Mouse (Mus musculus): Measurements from ENCODE around the gene Acad12. TPM values are rescaled to one million over a fixed set of nuclear protein-coding genes. Genes with fewer than 3 reads are reported as not detected.

Gene Acad12
- 1.5 TPM in 2 replicates for polyA plus RNA-seq (2014; fragmentation: Nextera tagmentation; extraction: Ambion mirVana)

- H3K9ac ChIP-seq (ENCODE audit: low read length), result peak within 1 kb of the TSS; percentile 87
- no peaks in the 10 kb centered on the region for H3K27me3 ChIP-seq (ENCODE audit: control insufficient read depth, insufficient read depth, low read length)
- peaks cover 9% of the 10 kb centered on the region for H3K4me1 ChIP-seq (ENCODE audit: control insufficient read depth, insufficient read depth, low read length)
- H3K4me3 ChIP-seq (ENCODE audit: low read depth, low read length), result peak within 1 kb of the TSS; percentile 64
- ATAC-seq (ENCODE audit: low FRiP score) (peak; percentile 89), DNase-seq (ENCODE audit: low spot score, missing footprints) (peak; percentile 100)
- no peaks in the 10 kb centered on the region for H3K36me3 ChIP-seq (ENCODE audit: control insufficient read depth, insufficient read depth, low read length)
- peak within 1 kb of the TSS; percentile 15; the same call in 1 of the 2 replicates for H3K27ac ChIP-seq (ENCODE audit: low read depth, low read length)
- H3K9me3 ChIP-seq (ENCODE audit: control insufficient read depth, low read length), result no peaks in the 10 kb centered on the region
- WGBS, result 1% methylated on average over 54 of the region's 58 CpGs
- H3K4me2 ChIP-seq, result peak within 1 kb of the TSS; percentile 77
These were observed at the start of gene Acad12 for GRCm38 (mm10) chr5:121618592-121619513. Gene Acad12 (minus strand): TSS chr5:121618938.

GRCm38 (mm10) chr5:121668411-121668810, 49.7 kb upstream of the Acad12 start:
- H3K4me1 ChIP-seq (ENCODE audit: control insufficient read depth, insufficient read depth, low read length), result no peaks in the 10 kb centered on the region
- ATAC-seq (ENCODE audit: low FRiP score), result no peak
- 85% methylated on average over 6 of the region's 6 CpGs for WGBS
- H3K4me3 ChIP-seq (ENCODE audit: low read depth, low read length), result no peak overlapping the region
- no peak overlapping the region for H3K4me2 ChIP-seq
- H3K9ac ChIP-seq (ENCODE audit: low read length), result no peak overlapping the region
- peaks cover 8% of the 10 kb centered on the region for H3K36me3 ChIP-seq (ENCODE audit: control insufficient read depth, insufficient read depth, low read length)
- no peaks in the 10 kb centered on the region for H3K27me3 ChIP-seq (ENCODE audit: control insufficient read depth, insufficient read depth, low read length)
- H3K9me3 ChIP-seq (ENCODE audit: control insufficient read depth, low read length), result no peaks in the 10 kb centered on the region
- H3K27ac ChIP-seq (ENCODE audit: low read depth, low read length), result no peak overlapping the region
- no peak for DNase-seq (ENCODE audit: low spot score, missing footprints)

- H3K9me3 ChIP-seq (ENCODE audit: control insufficient read depth, low read length), result no peaks in the 10 kb centered on the region
- H3K9ac ChIP-seq (ENCODE audit: low read length), result no peak overlapping the region
- H3K4me2 ChIP-seq, result no peak overlapping the region
- H3K36me3 ChIP-seq (ENCODE audit: control insufficient read depth, insufficient read depth, low read length), result peaks cover 12% of the 10 kb centered on the region
- 94% methylated on average over 4 of the region's 4 CpGs for WGBS
- H3K4me1 ChIP-seq (ENCODE audit: control insufficient read depth, insufficient read depth, low read length), result no peaks in the 10 kb centered on the region
- ATAC-seq (ENCODE audit: low FRiP score) (no peak), DNase-seq (ENCODE audit: low spot score, missing footprints) (no peak)
- H3K4me3 ChIP-seq (ENCODE audit: low read depth, low read length), result no peak overlapping the region
- H3K27ac ChIP-seq (ENCODE audit: low read depth, low read length), result no peak overlapping the region
- no peaks in the 10 kb centered on the region for H3K27me3 ChIP-seq (ENCODE audit: control insufficient read depth, insufficient read depth, low read length)
These were observed 48.3 kb upstream of the Acad12 start for GRCm38 (mm10) chr5:121667067-121667466.

- H3K27ac ChIP-seq (ENCODE audit: low read depth, low read length), result no peak overlapping the region
- no peak overlapping the region for H3K4me3 ChIP-seq (ENCODE audit: low read depth, low read length)
- no peak overlapping the region for H3K4me2 ChIP-seq
- peaks cover 7% of the 10 kb centered on the region for H3K4me1 ChIP-seq (ENCODE audit: control insufficient read depth, insufficient read depth, low read length)
- WGBS, result 94% methylated on average over 9 of the region's 9 CpGs
- peaks cover 8% of the 10 kb centered on the region for H3K36me3 ChIP-seq (ENCODE audit: control insufficient read depth, insufficient read depth, low read length)
- DNase-seq (ENCODE audit: low spot score, missing footprints) (no peak), ATAC-seq (ENCODE audit: low FRiP score) (no peak)
- H3K9ac ChIP-seq (ENCODE audit: low read length), result no peak overlapping the region
- H3K27me3 ChIP-seq (ENCODE audit: control insufficient read depth, insufficient read depth, low read length), result no peaks in the 10 kb centered on the region
- H3K9me3 ChIP-seq (ENCODE audit: control insufficient read depth, low read length), result no peaks in the 10 kb centered on the region
These were observed 46.2 kb upstream of the Acad12 start for GRCm38 (mm10) chr5:121664971-121665370.

GRCm38 (mm10) chr5:121664078-121664477, 45.3 kb upstream of the Acad12 start:
- no peaks in the 10 kb centered on the region for H3K9me3 ChIP-seq (ENCODE audit: control insufficient read depth, low read length)
- H3K27me3 ChIP-seq (ENCODE audit: control insufficient read depth, insufficient read depth, low read length), result no peaks in the 10 kb centered on the region
- H3K27ac ChIP-seq (ENCODE audit: low read depth, low read length), result no peak overlapping the region
- H3K9ac ChIP-seq (ENCODE audit: low read length), result no peak overlapping the region
- H3K36me3 ChIP-seq (ENCODE audit: control insufficient read depth, insufficient read depth, low read length), result peaks cover 6% of the 10 kb centered on the region
- no peak overlapping the region for H3K4me2 ChIP-seq
- DNase-seq (ENCODE audit: low spot score, missing footprints) (peak; percentile 69), ATAC-seq (ENCODE audit: low FRiP score) (no peak)
- H3K4me1 ChIP-seq (ENCODE audit: control insufficient read depth, insufficient read depth, low read length), result peaks cover 7% of the 10 kb centered on the region
- no peak overlapping the region for H3K4me3 ChIP-seq (ENCODE audit: low read depth, low read length)
- 93% methylated on average over 6 of the region's 6 CpGs for WGBS

- Histone ChIP-seq H3K36me3 (ENCODE audit: control insufficient read depth, insufficient read depth, low read length) (peaks cover 6% of the 10 kb centered on the region; the same call in 1 of the 2 replicates), H3K4me3 (ENCODE audit: low read depth, low read length) (no peak overlapping the region), H3K27me3 (ENCODE audit: control insufficient read depth, insufficient read depth, low read length) (no peaks in the 10 kb centered on the region), H3K4me2 (no peak overlapping the region), H3K9ac (ENCODE audit: low read length) (no peak overlapping the region), H3K4me1 (ENCODE audit: control insufficient read depth, insufficient read depth, low read length) (peaks cover 7% of the 10 kb centered on the region), H3K27ac (ENCODE audit: low read depth, low read length) (no peak overlapping the region), H3K9me3 (ENCODE audit: control insufficient read depth, low read length) (no peaks in the 10 kb centered on the region)
- 89% methylated on average over 8 of the region's 8 CpGs for WGBS
- ATAC-seq (ENCODE audit: low FRiP score), result no peak
- no peak for DNase-seq (ENCODE audit: low spot score, missing footprints)
These were observed 44.7 kb upstream of the Acad12 start for GRCm38 (mm10) chr5:121663456-121663855.

- ATAC-seq (ENCODE audit: low FRiP score) (no peak), DNase-seq (ENCODE audit: low spot score, missing footprints) (peak; percentile 79)
- Histone ChIP-seq H3K4me3 (ENCODE audit: low read depth, low read length) (peak overlapping the region; percentile 94), H3K36me3 (ENCODE audit: control insufficient read depth, insufficient read depth, low read length) (peaks cover 6% of the 10 kb centered on the region; the same call in 1 of the 2 replicates), H3K4me1 (ENCODE audit: control insufficient read depth, insufficient read depth, low read length) (peaks cover 7% of the 10 kb centered on the region), H3K4me2 (peak overlapping the region; percentile 91), H3K27ac (ENCODE audit: low read depth, low read length) (no peak overlapping the region), H3K27me3 (ENCODE audit: control insufficient read depth, insufficient read depth, low read length) (no peaks in the 10 kb centered on the region), H3K9me3 (ENCODE audit: control insufficient read depth, low read length) (no peaks in the 10 kb centered on the region), H3K9ac (ENCODE audit: low read length) (peak overlapping the region; percentile 91)
- 87% methylated on average over 5 of the region's 5 CpGs for WGBS
These were observed 42.8 kb upstream of the Acad12 start for GRCm38 (mm10) chr5:121661494-121661893.

- Histone ChIP-seq H3K4me1 (ENCODE audit: control insufficient read depth, insufficient read depth, low read length) (peaks cover 7% of the 10 kb centered on the region), H3K9ac (ENCODE audit: low read length) (peak overlapping the region; percentile 91), H3K4me2 (peak overlapping the region; percentile 91), H3K27me3 (ENCODE audit: control insufficient read depth, insufficient read depth, low read length) (no peaks in the 10 kb centered on the region), H3K9me3 (ENCODE audit: control insufficient read depth, low read length) (no peaks in the 10 kb centered on the region), H3K36me3 (ENCODE audit: control insufficient read depth, insufficient read depth, low read length) (peaks cover 6% of the 10 kb centered on the region; the same call in 1 of the 2 replicates), H3K4me3 (ENCODE audit: low read depth, low read length) (peak overlapping the region; percentile 94), H3K27ac (ENCODE audit: low read depth, low read length) (no peak overlapping the region; the same call in 1 of the 2 replicates)
- ATAC-seq (ENCODE audit: low FRiP score) (peak; percentile 16), DNase-seq (ENCODE audit: low spot score, missing footprints) (no peak)
- WGBS, result under 1% methylated on average over 26 of the region's 26 CpGs
These were observed 42.1 kb upstream of the Acad12 start for GRCm38 (mm10) chr5:121660897-121661254.
